Mouse (Mus musculus) brain, embryonic 18.5 days (tissue): ENCODE measurements at regions not wholly inside any gene's neighbourhood (a gene's known extent, or its start where the extent isn't known, plus 50 kb on each side); places are given as distances from the start of the nearest gene placed in this dataset.

Experiments
- DNase-seq: peaks from one replicate; pipeline ENCODE4 v3.0.0-alpha.2; 2012; ENCODE audit warnings: low read depth, low spot score

GRCm38 (mm10) chr2:47424910-47425309 lies 1389.0 kb upstream of the Acvr2a start:
- peak; percentile 32 for DNase-seq

DNA sequence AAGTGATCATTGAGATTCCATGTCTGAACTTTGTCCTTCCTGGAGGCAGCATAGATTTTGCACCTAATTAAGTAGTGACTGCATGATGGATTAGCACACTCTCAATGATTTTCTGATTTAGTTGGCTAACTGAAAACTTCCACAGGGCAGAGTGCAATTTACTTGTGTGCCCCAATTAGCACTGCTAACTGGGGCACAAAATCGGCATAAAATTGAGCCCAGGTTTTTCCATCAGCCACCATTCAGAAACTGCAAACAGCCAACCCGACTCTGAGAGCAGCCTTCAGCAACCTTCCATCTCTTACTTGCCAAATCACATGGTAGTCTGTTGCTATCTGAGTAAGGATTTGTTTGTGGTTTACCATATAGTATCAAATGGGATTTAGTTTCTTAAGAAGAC lies 1384.1 kb upstream of the Acvr2a start:
- DNase-seq, result no peak

DNA sequence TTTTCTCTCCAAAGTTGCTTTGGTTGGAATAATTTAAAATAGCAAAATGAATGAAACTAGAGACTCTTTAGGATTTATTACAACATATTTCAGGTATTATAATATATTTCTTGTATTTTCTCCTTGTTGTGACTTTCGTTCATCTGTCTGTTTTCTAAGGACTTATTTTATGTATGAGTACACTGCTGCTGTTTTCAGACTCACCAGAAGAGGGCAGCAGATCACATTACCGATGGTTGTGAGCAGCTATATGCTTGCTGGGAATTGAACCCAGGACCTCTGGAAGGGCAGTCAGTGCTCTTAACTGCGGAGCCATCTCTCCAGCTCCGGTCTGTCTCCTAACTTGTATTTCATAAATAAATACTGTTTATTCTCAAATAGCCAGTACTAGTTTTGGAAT lies 1347.9 kb upstream of the Acvr2a start:
- DNase-seq, result no peak

DNA sequence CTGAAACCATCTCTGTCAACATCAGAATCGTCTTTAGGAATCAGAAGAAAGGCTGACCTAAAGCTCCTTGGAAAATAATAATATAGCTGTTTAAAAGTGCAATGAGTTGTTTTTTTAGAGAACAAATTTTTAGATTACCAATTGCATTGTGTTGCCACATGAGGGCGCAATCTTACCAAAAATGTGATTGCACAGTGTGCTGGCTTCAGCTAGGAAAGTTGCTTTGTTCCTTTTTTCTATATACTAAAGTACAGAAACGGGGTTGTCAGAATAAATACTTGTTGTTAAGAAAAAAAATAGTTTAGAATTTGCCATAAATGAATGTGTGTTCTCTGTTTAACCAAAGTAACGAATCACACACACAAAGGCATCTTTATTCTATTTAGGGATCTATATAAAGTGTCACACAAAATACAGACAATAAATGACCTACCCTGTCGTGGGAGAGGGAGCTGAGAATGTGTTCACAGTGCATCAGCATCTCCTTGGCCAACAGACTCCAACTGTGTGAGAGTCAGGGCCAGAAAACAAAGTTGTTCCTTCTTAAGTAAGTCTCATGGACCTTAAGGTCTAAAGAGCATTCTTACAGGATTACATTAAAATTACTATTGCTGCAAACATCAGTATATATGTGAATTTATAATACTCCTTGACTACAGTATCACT lies 1321.9 kb upstream of the Acvr2a start:
- peak; percentile 14 for DNase-seq
